Mouse (Mus musculus): ENCODE data around the gene Gm10722.
"Not testable (repeated sequence)": the region's sequence is repeated elsewhere in the genome, so short reads cannot be mapped to it uniquely, and the experiment has no call there.

GRCm38 (mm10) chr9:3018944-3019343 lies 18.2 kb downstream of the Gm10722 start:
- TF ChIP-seq CTCF, EP300 (IDR thresholded peaks at IDR 0.05; ENCODE audit: low read depth): not testable (repeated sequence)

Data from liver, postnatal 0 days (tissue).